Mouse (Mus musculus): ENCODE data around the gene Sspn.

The Sspn gene

DNA sequence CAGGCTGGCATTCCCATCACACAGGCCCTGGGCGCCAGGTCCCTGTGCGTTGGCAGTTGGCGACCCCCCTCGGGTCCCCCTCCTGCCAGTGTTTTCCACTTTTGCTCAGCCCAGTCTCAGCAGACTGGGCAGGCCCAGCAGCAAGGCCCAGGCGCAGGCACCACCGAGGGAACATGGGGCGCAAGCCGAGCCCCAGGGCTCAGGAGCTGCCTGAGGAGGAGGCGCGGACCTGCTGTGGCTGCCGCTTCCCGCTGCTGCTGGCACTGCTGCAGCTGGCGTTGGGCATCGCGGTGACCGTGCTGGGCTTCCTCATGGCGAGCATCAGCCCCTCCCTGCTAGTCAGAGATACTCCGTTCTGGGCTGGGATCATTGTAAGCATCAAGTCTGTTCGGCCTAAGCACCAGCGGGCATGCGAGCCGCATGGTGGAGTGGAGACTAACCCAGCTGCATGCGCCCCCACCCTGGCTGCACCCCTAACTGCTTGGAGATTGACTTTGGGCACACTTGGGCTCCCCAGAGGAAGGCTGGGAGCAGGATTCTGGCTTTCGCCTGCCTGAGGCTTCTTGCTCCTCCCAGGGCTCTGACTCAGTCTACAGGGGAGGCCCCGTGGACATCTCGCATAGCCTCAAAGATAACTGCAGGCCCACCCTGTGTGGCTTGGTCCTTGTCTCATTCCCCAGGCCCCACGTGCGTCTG, 2.7 kb downstream of the Sspn start:
- no peak for DNase-seq (ENCODE audit: low spot score)

DNA sequence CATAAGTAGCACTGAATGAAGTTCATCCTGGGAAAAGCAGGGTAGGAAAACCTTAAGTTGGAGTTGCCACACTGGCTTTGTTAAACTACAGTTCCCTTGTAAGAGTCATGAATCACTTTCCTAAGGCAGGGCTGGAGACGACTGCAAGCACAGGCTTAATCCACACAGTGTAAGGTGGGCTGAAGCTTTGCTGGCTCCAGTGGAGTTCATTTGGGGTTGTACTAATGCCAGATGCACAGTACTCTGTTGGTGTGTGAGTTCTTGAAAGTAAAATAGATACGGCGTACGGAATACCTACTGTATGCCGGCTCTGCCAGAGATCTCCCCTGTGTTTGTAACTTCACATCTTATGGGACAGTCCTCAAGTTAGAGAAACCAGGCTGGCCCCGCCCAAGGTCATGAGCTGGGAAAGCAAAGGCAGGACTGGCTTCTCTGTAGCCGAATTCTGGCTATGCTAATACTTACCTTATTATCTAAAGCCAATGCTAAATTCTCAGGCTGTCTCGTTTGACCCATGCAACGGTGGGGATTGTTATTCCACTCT, 3.3 kb downstream of the Sspn start:
- DNase-seq (ENCODE audit: low spot score) = no peak

DNA sequence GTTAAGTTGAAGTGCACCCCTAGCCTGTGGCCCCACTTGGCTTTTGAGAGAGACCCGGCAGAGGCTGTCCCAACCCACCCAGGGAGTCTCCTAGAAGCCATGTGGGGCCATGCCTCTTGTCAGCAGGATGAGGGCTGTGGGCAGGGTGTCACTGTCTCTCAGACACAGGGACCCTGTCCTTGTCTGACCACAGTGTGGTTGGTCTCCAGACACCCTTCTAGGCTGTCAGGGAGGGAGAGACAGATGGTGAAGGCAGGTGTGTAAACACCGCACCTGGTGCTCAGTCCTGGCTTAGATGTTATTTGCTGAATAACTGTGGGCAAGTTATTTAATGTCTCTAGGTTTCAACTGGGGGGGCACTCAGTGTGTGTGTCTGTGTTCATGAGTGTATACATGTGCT, 4.5 kb downstream of the Sspn start:
- DNase-seq (ENCODE audit: low spot score) = no peak

DNA sequence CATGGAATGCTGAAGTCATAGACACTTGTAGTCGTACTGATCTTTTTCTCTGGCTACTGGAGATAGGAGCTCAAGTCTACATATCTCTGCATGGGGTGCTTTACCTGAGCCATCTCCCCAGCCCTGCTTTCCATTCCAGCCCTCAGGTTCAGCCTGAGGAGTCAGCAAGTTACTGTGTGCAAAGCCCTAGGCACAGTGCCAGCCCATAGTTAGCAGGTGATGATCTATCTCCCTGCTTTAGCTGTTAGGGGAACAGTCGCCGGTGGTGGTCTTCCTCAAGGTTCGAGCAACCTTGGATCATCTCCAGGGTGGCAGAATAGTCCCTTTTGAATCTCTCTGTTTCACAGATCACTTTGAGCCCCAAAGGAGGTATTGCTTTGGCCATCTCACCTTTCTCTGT, 5.1 kb downstream of the Sspn start:
- no peak for DNase-seq (ENCODE audit: low spot score)

DNA sequence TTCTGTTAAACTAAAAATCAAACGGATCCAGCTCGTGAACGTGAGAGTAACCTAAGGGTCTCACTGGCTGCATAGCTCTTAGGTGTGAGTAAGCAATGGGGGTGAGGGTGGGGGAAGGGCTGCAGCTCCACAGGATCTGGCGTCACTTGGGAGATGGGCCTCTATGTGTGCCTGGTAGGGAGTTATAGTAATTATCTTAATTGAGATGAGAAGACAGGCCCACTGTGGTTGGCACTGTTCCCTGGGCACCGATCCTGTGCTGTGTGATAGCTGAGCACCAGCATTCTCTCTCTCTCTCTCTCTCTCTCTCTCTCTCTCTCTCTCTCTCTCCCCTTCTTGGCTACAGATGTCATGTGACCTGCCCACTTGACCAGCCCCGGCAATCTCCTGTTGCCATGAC, 9.4 kb downstream of the Sspn start:
- no peak for DNase-seq (ENCODE audit: low spot score)

DNA sequence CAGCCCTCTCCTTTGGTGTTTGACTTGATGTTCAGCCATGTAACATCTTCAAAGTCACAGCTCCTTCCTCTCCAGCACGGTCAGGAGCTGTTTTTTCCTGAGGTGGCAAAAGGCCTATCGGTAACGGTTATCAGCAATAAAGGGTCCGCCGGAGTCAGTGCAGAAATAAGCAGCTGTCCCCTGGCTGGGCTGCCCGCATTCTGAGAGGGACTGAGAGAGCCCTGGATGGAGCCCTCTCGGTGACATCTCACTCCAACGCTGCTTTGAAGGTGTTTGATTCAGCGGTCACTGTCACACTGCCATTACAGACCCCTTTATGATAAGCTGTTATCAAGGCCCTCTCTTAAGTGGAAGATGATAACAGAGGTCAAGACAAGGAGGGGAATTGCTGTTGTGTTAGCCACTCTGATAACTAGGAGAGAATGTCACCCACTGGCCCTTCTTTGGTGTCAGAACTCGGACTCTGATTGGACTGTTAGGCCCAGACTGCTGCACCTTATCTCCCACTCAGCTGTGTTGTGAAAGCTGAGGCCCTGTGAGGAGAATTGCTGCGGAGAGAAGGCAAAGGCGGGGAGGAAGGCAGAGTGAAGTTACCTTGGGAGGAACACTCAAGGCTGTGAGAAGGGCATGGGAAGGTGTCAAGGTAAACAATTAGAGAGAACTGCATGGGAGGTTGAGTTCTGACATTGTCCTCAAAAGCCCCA, 11.0 kb downstream of the Sspn start:
- no peak for DNase-seq (ENCODE audit: low spot score)

DNA sequence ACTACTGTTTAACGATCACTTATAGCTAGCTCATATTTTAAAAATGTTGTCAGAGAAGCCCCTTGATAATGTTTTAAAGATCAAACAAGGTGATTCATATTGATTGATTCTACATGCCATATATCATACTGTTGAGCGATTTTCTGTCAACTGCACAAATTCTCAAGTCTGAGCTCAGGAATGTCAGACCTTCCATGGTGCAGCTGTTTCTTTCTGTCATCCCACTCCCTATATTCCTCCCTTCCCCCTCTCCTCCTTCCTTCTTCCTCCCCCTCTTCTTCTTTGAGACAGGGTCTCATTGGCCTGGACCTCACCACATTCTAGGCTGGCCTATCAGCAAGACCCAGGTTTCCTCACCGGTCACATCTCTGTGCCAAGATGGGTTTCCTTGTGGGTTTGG, 12.0 kb downstream of the Sspn start:
- DNase-seq (ENCODE audit: low spot score) = no peak

DNA sequence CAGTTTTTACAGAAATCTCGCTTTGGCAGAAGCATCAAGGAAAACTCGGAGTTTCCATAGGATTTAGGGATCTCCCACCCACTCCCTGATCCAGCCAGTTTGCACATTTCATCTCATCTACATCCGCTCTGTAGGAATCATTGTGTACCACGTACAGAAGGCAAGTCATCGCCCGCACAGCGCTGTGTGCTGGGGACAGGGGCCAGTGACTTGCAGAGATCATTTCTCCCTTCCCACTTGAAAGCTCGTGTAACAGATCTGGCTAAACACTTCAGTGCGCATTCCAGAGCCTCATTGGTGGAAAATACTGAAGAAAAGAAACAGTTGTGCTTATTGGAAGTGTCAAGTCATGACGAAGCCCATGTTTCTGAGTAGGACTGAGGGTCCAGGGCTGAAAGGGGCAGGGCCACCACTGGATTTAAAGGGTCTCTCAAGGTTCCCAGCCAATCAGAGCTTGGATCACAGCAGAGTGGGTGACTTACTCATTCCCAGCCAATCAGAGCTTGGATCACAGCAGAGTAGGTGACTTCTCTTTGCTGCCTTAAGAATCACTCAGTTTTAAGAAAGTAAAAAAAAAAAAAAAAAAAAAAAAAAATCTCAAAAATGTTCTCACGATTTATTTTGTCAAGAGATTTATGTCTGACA, 14.4 kb downstream of the Sspn start:
- DNase-seq (ENCODE audit: low spot score) = no peak

DNA sequence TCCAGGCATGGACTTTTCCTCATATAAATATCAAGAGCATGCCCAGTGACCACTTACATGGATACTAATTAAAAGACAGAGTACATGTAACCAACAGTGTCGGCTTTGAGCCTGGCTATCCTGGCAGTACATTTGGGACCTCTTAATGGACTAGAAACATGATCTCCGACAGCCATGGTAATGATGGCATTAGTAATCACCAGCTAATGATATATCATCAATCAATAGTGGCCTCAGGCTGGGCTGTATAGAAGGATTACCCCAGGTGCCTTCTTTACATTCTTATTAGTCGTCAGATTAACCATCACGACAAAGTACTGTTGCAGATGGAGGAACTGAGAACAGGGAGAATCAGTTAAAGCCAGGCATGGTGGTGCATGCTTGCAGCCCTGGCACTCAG, 17.6 kb downstream of the Sspn start:
- no peak for DNase-seq (ENCODE audit: low spot score)

DNA sequence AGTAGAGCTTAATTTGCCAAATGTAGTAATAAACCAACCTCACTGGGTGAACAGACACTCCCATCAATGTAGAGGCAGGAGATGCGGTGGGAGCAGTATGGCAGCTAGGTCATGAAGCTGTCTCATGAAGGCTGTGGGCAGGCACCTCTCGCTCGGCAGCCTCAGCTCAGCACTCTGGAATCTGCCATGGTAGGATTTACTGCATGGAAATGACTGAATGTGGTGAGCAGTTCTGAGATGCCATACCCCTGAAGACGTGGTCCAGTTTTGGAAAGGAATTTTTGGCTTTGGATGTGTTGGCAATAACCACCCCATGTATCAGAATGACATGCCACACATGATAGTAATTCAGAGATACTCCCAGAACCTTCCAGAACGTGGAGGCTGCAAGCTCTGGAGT, 19.2 kb downstream of the Sspn start:
- no peak for DNase-seq (ENCODE audit: low spot score)

DNA sequence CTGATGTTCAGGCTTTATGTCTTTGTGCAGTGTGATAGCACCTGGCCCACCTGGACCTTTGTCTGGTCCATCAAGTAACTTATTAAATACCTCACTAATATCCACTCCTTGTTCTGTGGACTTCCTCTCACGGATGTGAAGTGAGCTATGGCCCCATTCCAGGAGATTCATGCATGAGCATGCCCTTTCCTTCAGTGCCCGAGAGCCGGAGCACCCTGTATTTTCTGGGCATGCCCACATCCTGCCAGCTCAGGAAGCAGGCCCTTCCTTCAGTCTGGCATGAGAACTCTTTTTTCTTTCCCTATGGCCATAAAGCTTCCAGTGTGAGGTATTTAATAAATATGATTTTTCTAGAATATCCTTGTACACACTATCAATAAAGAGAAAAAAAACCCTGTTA, 21.2 kb downstream of the Sspn start:
- DNase-seq (ENCODE audit: low spot score) = no peak

DNA sequence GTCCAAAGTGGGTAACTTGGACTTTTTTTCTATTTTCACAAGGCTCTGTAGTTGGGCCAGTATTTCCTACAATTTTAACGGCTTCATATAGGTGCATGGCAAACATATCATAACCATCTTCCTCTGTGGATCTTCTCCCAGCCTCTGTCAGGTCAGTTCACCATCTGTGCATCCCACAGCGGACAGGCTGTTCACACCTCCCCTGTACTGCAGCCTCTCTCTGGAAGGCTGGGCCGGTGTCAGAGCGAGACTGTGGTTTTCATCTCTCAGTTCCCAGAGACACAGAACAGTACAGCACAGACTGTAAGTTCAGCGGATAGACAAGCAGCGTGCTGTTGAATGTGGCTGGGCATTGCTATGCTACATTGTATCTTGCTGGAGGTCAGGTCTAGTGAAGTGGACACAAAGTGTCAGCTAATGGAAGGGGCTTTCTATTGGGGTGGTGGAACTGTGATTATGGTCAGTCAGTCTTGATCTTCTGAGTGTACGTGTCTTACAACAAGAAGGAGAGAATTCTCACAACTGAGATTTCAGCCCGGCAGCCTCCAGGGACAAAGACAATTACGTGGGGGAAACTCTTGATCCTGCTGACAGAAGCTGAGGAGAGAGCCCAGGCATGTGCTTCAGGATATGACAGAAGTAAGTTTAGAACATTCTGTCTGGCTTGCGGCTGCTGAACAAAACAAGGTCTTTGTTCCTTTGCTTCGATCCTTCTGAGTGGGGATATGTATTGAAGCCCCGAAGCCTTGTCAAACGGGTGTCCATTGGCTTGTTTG, 21.9 kb downstream of the Sspn start:
- no peak for DNase-seq (ENCODE audit: low spot score)

DNA sequence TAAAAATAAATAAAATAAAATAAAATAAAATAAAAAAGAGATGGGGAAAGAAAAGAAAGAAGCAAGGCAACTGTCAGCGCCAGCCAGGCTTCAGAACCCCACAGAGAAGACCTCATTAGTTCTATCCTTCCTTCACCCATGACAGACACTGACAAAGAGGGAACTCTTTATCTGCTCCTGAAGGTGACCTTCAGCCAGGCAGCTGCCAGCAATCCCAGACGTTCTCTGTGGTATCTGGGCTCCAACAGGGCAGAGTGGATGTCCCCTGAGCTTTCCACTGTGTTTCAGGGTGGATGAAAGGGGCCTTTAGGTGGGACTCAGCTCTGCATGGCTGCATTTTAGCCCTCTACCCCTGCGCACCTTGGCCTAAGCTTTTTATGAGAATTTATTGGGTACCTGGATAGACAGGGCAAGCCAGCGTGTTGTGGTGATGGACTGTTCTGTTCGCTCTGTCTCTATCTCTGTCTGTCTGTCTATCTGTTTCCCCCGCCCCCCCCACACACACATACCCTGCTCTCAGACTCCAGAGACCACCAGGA, 26.1 kb downstream of the Sspn start:
- DNase-seq (ENCODE audit: low spot score) = no peak

DNA sequence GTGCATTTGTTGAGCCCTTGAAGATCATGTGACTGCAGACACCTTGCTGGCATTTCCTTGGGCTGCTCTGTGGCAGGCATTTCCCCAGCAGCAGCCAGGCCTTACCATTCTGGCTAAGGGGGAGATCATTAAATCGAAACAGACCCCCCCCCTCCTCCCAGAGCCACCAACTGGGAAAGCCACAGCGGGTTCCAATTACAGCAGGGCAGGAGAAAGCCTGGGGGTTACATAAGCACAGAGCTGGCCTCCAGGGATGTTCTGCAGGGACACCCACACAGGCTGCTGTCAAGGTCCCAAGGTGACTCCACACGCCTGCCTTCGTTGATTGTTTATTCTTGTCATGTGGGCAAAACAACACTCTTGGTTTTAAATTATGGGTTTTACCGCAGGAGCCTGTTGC, 26.6 kb downstream of the Sspn start:
- DNase-seq (ENCODE audit: low spot score) = no peak

DNA sequence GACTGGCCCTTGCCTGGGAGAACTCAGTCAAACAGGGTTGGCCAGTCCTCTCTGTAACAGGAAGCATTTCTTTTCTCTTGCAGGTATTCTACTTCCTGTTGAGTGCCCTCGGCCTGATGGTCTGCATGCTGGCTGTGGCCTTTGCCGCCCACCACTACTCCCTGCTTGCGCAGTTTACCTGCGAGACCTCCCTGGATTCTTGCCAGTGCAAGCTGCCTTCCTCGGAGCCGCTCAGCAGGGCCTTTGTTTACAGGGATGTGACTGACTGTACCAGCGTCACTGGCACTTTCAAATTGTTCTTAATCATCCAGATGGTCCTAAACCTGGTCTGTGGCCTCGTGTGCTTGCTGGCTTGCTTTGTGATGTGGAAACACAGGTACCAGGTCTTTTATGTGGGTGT, 29.6 kb downstream of the Sspn start:
- no peak for DNase-seq (ENCODE audit: low spot score)

DNA sequence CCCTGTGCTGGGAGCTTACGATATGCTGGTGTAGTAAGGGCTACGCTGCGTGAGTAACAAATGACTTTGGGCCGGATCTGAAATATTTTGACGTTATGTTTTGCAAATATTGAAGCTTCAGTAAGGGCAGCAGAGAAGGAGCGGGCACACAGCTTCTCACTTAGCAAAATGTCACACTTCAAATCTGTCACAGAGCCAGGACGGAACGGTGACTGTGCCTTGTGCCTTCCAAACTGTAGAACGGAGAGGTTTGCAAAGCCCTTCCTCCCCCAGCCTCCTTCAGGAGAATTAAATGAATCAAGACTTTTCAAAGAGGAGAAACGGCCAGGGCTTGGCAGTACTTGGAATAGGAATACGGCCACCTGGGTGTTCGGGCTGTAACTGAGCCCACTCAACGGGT, 32.5 kb downstream of the Sspn start:
- no peak for DNase-seq (ENCODE audit: low spot score)

DNA sequence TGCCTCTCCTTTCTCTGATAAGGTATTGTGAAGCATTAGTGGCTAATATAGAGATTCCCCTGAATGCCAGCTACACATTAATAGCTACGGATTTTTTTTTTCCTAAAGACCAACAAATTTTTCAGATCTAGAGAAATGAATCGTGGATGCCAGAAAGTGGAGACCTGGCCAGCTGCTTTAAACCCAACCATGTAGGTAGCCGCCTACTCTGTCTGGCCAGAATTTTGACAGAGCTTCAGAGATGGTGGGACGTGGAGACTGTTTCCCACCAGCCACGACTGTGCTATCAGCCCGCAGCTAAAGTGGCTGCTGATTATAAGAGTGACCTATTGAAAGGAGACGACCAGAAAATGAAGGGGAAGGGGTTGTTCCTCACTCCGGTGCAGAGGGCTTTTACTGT, 36.3 kb downstream of the Sspn start:
- no peak for DNase-seq (ENCODE audit: low spot score)

DNA sequence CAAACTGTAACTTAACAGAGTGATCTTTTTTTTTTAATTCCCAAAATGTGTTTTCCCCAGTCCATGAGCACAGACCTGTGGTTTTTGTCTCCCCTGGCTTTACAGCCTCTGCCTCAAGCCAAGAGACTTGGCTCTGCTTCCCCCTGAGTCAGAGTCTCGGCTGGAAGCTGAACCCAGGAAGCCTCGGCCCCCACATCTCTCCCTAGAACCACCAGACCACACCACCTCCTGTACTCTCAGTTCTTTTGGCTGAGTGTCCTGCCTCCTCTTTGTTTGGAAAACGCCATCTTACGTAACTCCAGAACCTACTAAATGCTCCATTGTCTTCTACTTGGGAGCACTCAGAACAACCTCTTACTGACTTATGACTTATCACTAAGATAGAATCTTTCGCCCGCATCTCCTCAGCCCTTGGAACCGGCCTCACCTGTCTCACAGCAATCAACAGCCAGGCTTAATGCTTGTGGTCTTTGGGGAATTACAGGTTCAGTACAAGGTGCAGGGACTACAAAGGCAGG, 36.9 kb downstream of the Sspn start:
- no peak for DNase-seq (ENCODE audit: low spot score)

DNA sequence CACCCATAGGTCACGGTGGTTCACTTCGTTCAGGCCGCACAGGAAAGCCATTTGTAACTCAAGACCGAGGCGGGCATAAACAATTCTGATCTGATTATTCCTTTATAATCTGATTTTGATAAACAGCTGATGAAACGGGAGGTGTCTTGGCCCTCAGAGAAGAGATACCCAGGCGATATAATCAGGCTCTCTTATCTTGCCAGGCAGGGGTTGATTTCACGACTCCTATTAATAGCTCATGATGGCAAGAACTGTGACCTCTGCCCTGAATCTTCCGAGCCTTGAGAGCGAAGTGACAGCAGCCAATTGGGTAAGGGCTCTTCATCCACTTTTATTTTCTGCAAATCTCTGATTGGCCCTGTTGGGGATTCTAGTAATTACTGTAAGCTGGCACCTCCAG, 37.4 kb downstream of the Sspn start:
- DNase-seq (ENCODE audit: low spot score) = no peak

DNA sequence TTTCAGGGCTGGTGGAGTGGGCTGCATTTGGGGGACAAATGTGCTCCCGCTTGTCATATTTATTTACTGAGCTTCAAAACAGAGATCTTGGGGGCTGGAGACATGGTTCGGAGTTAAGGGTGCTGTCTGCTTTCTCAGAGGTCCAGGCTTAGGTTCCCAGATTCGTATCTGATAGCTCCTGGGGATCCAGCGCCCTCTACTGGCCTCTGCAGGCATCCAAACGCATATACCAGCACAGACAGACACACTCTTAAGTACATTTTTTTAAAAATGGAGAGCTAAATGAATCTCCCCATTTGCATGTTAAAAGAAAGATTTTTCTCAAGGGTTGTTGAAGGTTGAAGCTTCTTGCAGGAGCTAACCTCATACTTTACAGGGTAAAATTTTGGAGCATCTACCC, 38.1 kb downstream of the Sspn start:
- no peak for DNase-seq (ENCODE audit: low spot score)

DNA sequence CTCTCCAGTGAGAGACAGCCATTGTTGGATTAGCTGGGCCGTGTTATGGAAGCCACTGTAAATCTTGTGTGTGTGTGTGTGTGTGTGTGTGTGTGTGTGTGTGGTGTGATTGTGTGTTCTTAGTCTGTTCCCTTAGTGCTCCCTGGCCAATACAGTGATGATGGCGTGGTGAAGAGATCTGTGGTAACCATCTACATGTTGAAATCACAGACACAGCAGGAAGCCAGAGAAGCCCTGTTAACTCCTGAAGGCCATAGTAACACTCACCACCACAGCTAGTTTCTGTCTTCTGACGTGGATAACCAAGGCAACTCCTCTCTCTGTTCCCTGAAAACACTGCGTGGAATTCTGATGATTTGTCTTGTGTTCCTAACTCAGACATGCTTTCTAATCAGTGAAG, 40.7 kb downstream of the Sspn start:
- no peak for DNase-seq (ENCODE audit: low spot score)

DNA sequence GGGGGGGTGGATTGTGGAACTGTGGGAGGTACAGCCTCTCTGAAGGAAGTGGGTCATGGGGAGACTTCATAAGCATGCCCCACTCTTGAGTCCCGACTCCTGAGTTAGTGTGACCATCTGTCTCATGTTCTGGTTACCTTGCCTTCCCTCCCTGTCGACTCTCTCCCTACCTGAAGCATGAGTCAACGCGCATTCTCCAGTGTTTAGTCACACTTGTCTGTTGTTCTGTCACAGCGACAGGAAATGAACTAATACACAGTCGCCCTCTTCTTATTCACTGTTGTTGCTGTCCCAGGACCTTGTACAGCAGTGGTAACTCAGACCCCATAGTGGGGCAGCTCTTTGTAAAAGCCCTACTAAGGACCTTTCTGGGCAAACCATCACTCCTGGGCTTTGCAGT, 41.4 kb downstream of the Sspn start:
- no peak for DNase-seq (ENCODE audit: low spot score)
